Mouse (Mus musculus) stomach, postnatal 0 days (tissue): ENCODE results near the gene Grhl1.

Source experiments
- CTCF ChIP-seq: IDR thresholded peaks from 2 replicates; pipeline ENCODE4 v1.5.1; 2016; ENCODE audit warnings: antibody characterized with exemption, low read depth, mild to moderate bottlenecking, moderate library complexity
- EP300 ChIP-seq: optimal IDR thresholded peaks from 2 replicates; pipeline ENCODE3; 2016; ENCODE audit warnings: antibody characterized with exemption

DNA sequence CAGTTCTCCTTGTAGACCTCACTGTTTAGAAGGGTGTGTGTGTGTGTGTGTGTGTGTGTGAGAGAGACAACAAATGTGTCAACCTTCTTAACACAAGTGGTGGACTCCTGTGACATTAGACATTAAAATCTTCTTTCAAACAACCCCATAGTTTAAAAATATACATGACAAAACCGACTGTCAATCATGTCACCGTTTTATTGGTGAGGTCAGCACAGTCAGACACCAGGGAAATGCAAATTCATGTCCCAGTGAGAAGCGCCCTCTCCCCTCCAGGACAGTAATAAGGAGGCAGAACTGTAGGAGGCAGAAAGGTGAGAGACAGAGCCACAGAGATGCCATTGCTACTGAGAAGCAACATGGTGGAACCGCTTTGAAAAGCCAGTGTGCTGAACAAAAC is 60.3 kb downstream of the Grhl1 start:
- TF ChIP-seq EP300 (no peak), CTCF (no peak)
